Mouse (Mus musculus): ENCODE data around the gene Mpp1.
"Not testable (repeated sequence)": the region's sequence is repeated elsewhere in the genome, so short reads cannot be mapped to it uniquely, and the experiment has no call there.

Gene Mpp1

DNA sequence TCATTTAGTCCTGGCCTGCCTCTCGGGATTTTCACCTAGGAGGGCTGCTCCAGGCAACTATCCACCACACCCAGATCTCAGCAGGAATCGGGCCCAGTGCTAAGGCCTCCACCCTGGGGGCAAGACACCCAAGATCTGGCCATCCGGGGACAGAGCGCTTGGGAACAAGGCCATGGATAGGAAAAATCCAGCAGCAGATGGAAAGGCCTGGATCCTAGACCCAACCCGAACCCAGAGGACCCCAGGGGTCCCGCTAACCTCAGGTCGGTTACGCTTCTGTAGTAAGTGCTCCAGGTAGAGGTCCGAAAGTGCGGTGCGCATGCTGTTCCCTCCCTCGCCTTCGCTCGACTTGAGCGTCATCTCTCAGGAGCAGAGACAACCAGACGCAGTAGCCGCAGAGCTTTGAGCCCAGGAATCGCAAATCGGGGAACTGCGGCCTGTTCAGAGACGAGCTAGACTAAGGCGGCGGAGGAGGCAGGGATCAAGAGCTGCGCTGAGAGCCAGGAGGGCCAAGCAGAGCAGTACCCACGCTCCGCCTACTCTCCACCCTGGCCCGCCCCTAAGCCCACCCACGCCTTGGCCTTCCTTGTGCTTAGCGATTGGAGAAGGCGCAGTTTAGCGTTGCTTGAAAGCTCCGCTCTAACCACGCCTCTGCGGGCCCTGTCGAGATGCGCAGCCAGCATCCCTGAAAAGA, at the start of gene Mpp1:
Mpp1 (minus strand) TSS at position 550 of the 694 bp plus-strand sequence.
- DNase-seq (ENCODE audit: low spot score) = peak; percentile 86

DNA sequence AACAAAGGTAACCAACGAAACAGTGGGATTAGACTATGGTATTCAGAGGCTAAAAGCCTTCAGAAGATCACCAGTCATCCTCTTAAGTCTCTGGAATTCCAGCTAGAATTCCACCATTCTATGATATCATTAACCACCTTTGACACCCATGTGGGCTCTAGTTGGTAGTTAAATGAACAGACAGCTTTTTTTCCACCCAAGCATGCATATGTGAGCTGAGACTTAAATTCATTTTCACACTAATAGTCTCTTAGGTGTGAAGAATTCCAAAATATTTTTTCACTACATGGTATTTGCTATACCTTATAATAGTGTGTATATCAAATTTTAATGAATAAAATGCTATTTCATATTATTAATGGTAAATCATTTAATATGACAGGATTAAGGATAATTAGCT, 32.9 kb upstream of the Mpp1 start, which contains the start of gene Smim9:
Smim9 (minus strand) TSS at position 101 of the 400 bp plus-strand sequence.
- DNase-seq (ENCODE audit: low spot score) = no peak

DNA sequence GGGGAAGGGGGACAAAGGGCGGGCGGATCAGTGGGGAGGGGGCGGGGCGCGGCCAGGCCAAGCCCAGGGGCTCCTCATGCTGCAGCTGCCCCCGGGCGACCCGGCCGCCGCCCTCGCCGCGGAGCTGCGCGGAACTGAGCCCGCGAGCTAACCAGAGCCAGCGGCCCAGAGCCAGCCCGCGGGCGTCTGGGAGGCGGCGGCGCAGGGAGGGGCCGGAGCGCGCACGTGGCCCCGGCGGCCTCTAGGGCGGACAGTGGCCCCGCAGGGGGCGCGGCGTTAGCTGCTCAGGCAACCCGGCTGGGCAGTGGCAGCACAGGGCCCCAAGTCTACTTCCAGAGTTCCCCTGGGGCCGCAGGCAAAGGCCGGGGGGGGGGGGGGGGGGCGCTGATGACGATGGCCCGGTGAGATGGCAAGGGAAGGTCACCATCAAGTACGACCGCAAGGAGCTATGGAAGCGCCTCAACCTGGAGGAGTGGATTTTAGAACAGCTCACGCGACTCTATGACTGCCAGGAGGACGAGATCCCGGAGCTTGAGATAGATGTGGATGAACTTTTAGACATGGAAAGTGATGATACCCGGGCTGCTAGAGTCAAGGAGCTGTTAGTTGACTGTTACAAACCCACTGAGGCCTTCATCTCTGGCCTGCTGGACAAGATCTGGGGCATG, 24.9 kb upstream of the Mpp1 start:
- no peak for DNase-seq (ENCODE audit: low spot score)

DNA sequence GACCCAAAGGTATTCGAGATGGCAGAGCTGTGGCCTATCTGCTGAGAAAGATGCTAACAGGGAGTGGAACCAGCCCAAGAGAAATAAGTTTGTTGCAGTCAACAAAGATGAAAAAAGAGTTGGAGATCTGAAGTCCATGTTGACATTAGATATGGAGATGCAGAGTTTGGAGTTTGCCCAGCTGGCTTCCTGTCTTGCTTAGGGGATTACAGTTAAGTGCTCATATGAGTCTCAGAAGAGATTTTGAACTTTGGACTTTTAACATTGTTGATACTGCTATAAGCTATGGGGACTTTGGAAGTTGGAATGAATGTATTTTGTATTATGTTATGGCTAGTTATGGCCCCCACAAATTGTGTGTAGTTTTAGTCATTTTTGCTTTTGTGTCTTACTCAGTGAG, 21.4 kb upstream of the Mpp1 start:
- no peak for DNase-seq (ENCODE audit: low spot score)

DNA sequence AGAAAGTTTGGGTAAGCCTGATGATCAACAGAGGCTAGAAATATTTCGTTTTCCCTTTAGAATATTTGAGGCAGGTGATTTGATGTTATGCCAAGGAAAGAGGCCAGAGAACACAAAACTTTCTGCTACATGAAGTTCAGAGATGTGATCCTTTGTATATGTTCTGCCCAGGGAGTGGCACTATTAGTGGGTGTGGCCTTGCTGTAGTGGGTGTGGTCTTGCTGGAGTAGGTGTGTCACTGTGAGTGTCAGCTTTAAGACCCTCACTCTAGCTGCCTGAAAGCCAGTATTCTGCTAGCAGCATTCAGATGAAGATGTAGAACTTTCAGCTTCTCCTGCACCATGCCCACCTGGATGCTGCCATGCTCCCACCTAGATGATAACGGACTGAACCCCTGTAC, 19.5 kb upstream of the Mpp1 start:
- DNase-seq (ENCODE audit: low spot score) = no peak

DNA sequence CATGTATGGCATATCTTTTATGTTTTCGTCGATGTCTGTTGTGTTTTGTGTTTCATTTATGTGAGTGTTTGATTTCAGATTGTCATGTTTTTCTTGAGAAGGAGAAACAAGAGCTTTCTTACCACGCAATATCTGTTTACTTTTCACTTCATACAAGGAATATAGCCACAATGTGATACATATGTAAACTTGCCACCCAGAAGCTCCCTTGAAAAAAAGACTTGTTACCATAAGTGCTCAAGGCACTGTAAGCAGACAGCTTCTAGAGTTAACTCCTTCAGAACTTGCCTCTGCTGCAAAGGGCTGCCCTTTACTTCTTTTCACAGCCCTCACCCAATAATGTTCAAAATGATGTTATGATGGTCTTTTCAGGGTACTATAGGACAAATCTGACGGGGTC, 17.6 kb upstream of the Mpp1 start:
- DNase-seq (ENCODE audit: low spot score) = no peak

DNA sequence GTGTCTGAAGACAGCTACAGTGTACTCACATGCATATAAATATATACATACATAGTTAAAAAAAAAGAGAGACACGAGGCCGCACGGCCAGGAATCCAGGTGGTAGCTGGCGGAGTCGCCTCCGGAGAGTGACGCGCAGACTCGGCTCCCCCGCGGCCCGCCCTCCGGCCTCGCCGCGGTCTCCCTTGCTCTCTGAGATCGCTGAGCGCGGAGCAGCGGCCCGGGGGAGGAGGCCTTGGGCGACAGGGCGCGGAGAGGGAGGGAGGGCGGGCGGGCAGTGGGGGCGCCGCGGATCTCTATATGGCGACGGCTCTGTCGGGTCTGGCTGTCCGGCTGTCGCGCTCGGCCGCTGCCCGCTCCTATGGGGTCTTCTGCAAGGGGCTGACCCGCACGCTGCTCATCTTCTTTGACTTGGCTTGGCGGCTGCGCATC, 12.3 kb upstream of the Mpp1 start:
- not testable (repeated sequence) for DNase-seq (ENCODE audit: low spot score)

DNA sequence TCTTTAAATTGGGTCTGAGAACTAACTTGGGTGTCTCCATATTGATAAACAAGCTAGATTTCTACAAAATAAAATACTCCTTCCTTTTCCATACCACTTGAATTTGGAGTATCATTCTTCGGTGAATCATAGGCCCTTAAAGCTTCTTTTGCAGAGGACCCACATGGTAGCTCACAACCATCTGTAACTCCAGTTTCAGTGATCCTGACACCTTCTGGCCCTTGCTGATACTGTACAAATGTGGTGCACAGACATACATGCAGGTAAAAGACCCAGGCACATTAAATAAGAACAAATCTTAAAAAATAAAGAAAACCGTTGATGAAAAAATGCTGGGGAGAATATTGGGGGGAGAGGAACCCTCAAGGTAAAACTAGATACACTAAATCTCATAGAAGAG, 7.4 kb upstream of the Mpp1 start:
- no peak for DNase-seq (ENCODE audit: low spot score)

DNA sequence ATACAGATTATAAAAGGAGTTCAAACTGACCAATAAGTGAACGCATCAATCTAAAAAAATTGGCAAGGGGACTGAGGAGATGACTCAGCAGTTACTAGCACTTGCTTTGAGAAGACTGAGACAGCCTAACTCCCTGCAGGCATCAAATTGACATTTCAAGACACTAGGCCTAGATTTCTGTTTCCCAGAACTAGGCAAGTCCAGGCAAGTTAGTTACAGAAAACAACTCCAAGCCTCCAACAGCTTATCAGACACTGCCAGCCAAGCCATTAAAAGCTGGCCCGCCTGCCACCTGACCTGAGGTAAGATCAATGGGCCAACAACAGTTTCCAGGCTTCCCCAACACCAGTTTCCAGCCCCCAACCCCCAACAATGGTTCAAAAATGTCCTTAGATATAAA, 6.9 kb upstream of the Mpp1 start:
- peak; percentile 67 for DNase-seq (ENCODE audit: low spot score)

DNA sequence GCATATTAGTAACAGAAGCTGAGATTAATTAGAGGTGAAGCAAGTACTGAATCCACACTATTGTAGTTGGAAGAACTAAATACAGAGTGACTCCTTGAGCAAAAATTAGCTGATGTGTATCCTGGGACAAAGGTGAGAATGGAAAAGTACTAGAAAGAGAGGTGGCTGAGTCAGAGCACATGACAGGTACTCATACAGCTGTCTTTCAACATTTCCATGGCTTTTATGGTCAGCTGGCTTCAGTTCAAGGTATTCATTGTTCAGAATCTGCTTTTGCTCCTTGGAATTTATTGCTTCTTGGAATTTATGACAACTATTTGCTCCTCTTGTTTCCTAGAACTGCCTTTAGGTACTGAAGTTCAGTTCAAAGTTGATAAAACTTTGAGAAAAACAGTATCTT, 6.1 kb upstream of the Mpp1 start:
- no peak for DNase-seq (ENCODE audit: low spot score)

DNA sequence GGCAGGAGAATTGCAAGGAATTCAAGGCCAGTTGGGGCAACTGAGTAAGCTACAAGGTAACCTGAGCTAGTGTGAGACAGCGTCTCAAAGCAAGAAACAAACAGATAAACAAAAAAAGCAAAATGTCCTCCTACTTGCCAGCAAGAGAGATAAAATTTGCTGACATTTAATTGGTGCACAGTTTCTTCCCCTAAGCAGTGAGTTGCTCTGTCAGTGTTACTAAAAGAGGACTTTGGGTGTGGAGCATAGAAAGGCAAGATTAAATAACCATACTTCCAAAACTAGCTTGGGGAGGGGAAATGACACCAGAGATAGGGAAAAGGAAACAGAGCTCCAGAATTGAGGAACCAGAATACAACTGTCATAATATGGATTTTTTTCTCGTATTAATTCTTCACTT, 1.3 kb downstream of the Mpp1 start:
- DNase-seq (ENCODE audit: low spot score) = no peak

DNA sequence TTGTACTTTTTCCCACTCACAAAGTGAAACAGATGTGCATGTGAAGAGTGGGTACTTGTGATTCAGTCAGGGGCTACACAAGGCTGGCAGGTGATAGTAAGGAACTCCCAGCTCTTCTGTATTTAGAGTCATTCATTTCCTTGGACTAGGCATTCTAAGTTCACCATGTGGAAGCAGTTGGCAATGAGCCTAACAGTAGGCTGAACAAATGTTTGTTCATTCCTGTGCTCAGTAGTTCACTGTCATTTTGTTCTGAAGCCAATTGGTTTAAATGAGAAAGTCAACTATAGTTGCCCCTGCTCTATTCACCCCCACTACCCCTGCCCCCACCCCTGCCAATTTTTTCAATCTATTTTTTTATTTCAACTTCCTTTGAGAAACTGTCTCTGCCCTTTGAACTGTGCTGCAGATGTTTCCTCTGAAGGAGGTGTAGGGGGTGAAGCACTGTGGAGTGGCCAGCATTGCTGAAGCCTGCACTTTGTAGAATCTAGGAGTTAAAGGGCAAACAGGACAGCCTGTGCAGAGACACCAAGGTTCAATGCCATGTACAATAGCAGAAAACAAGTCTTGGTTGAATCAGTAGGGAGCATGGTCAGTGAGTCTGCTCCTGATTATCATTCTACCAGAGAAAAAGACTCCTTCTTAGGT, 2.4 kb downstream of the Mpp1 start:
- peak; percentile 68 for DNase-seq (ENCODE audit: low spot score)

DNA sequence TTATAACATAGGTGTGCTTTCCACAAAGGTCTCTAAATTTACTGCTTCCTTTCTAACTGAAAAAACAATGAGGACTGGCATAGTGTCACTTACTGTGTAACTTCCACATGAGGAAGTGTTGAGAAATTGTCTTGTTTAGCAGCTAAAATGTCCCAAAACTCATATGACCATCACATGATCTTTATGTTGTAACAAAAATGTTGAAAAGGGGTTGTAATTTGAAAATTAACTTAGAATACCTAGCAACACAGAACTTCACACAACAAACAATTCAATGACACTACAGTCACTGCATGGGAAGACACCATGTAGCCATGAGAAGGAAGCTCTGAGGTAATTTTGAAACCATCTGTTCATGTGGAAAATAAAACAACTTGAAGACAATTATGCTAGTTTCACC, 3.9 kb downstream of the Mpp1 start:
- no peak for DNase-seq (ENCODE audit: low spot score)

DNA sequence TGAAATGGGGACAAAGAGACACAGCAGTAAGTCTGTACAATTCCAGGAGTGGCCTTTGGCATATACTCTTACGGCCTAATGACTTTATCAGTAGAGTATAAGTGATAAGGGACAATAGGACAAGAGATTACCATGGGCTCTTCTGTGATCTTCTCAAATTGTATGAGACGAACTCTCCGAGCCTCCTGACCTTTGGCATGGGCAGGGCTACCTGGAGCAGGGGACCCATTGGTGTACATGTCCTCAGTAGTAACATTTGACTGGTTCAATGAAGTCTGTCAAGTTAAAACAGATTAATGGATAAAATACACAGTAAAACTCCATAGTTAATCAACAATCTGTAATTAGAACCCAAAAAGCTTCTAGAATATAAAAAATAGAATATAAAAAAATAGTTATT, 5.2 kb downstream of the Mpp1 start:
- DNase-seq (ENCODE audit: low spot score) = no peak

DNA sequence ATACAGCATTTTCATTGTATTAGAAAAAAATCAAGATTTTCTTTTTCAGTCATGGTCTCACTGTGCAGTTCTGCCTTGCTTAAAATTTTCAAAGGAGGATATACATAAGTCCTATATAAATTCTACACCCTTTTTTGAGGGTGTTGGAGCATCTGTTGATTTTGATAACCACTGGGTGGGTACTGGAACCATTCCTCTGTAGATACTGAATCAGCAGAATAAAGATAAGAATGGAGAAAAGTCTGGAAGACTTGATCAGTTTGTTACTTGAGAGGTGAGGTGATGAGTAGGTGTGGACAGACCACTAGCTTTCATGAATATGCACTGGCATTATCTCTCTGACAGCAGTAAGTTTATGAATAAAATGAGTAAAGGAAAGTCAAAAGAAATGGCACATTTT, 15.3 kb downstream of the Mpp1 start:
- no peak for DNase-seq (ENCODE audit: low spot score)

DNA sequence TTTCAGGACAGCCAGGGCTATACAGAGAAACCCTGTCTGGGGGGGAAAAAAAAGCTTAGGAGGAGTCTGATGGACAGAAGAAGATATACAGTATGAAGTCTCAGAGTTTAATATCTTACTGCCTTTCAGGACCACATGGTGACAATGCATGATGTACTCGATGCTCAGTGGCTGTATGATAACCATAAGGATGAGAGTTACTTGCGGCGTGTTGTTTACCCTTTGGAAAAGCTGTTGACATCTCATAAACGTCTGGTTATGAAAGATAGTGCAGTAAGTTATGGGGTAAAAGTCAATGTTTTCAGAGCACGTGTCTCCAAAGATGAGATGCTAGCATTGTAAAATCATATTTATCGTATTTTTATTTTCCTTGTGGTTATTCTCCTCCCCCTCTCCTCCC, 28.5 kb downstream of the Mpp1 start:
- no peak for DNase-seq (ENCODE audit: low spot score)

DNA sequence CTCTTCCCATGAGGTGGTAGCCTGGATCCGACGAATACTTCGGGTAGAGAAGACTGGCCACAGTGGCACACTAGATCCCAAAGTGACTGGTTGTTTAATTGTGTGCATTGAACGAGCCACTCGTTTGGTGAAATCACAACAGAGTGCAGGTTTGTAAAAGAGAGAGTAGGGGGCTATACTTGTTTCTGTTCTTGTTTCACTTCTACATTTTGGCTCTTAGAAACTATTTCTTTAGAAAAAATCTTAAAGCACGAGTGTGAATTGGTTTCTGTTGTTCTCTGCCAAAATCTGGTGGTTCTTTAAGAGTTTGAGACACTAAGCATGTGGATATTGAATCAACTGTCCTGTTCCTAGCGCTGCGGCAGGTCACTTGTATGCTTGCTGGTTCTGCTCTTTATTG, 32.0 kb downstream of the Mpp1 start:
- DNase-seq (ENCODE audit: low spot score) = no peak

DNA sequence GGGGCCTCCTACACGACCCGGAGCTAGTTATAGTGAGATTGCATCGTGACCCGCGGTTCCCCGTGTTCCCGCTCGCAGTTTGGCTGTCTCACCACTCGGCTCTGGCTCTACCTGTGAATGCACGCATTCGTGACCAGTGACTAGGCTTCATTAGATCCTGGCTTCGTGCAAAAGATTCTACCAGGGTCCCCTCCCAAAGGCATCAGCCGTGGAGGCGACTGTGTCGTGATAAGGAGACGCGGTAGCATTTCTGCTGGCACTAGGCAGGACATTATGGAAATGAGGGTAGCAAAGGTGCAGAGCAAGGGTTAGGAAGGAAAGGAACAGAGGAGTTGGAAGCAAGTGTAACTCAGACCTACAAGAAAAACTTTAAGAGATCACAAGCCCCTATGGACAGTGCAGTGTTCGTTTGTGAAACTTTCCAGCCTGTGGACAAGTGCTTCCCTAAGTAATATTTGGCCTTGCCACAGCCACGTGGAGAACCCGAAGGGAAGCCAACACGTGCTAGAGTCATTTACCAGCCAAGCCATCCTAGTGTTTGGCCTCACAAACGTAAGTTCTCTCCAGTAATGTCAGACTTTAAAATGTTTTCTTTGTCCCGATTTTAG, 34.5 kb downstream of the Mpp1 start:
- DNase-seq (ENCODE audit: low spot score) = peak; percentile 57

DNA sequence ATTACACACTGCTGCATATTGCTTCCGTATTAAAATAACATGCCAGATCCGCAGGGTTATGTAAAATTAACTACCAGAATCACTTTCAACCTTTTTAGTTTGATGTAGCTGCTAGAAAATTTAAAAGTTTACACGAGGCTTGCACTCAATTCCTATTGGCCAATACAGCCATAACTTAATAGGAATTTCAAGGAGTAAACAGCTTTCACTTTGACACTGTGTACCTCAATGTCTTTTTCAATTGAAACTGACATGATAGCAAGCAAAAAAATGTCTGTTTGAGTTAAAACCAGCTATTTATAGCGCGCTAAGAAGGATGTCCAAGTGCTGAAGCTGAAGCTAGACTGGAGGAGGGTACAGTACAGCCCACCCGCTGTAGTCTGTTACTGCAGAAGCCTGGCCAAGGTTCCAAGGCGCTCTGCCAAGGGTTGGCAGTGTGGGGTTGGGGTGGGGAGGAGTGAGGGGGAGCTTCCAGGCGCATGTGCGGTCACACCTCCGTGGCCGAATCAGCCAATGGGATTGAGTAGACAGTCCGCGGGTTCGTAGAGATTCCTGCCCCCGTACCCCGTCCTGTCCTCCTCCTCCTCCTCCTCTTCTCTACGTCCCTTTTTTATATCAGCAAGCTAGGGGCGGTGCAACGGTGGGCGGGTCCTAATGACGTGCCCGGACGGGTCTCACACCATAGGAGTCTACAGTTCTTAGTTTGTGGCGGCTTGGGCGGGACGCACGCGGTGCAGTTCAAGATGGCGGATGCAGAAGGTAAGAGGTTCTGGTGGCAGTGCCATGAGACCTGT, 35.2 kb downstream of the Mpp1 start, which contains the start of gene Dkc1:
Dkc1 (plus strand) TSS at position 486 of the 794 bp plus-strand sequence.
- peak; percentile 93 for DNase-seq (ENCODE audit: low spot score)

DNA sequence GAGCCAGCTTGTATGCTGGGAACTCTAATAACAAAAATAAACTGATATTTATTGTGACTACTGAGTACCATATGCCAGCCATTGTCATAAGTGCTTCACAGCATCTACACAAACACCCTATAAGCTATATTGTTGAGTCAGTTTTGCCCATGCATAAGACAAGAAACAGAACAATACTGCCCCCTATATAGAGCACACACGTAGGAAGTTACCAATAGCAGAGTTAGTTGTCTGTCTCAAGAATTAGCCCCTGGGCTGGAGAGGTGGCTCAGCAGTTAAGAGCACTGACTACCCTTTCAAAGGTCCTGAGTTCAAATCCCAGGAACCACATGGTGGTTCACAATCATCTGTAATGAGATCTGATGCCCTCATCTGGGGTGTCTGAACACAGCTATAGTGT, 45.2 kb downstream of the Mpp1 start:
- DNase-seq (ENCODE audit: low spot score) = no peak

DNA sequence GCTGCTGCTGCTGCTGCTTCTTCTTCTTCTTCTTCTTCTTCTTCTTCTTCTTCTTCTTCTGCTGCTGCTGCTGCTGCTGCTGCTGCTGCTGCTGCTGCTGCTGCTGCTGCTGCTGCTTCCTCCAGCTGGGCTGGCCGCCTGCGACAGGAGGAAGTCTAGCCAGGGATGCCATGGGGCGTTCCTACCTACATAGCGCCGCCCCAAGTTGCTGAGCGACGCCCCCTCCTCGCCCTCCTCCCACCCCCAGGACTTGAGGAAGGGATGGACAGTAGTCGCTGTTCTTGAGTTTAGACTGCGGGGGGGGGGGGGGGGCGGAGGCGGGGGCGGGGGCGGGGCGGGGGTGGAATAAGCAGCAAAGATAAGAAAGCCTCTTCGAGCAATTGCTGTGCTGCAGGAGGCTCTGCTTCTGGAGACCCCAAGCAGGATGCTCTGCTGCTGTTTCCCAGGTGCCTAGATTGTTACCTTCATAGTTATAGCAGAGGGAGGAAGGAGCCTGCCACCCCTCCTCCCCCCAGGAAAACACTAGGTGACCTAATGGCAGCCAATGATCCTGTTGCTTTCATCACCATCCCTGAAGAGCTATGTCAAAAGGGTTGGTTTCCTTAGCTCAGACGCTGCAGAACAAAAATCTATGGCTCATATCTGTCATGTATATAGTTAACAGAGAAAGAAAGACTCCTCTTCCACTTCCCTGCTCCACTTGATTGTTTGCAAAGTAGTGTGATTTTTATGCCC, 45.9 kb downstream of the Mpp1 start, which contains the start of gene Gab3:
Gab3 (minus strand) TSS at position 685 of the 735 bp plus-strand sequence.
- peak; percentile 27 for DNase-seq (ENCODE audit: low spot score)

All from adipocyte (in vitro differentiated cells).